Mouse (Mus musculus): ENCODE measurements around the gene Mrgpra3. TPM values are rescaled to one million over a fixed set of nuclear protein-coding genes. Genes with fewer than 3 reads are reported as not detected.

Mrgpra3 gene
- not detected in 2 replicates for polyA plus RNA-seq (2016; fragmentation: Nextera tagmentation; extraction: Ambion mirVana)

DNA sequence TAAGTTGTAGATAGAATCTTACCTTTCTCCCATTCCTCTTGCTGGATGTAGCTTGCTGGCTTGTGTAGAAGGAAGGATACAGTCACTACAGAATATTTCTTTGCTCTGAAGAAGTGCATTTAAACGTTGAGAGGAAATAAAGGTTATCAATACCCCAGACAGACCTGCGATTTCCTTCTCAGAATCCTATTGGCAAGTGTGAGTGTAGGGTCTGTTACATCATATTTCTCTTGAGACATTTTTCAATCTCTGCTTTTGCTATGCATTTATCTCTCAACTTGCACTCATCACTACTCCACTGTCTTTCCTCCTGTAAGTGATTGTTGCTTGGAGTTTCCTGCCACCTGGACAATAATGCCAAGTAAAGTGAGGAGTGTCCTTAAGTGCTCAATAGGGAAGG, at the start of gene Mrgpra3:
Gene Mrgpra3, minus strand, starts transcription at position 101 of the 400 bp plus-strand sequence.
- Histone ChIP-seq H3K9me3 (peaks cover 77% of the 10 kb centered on the region), H3K4me3 (no peak within 1 kb of the TSS), H3K4me1 (no peaks in the 10 kb centered on the region), H3K27ac (no peak within 1 kb of the TSS), H3K27me3 (ENCODE audit: poor library complexity, severe bottlenecking) (no peaks in the 10 kb centered on the region), H3K36me3 (replicated peaks) (no peaks in the 10 kb centered on the region)
- DNase-seq (ENCODE audit: extremely low spot score, low spot score): no peak
- WGBS: 67% methylated on average over 2 of the region's 2 CpGs

Other genes with a start within 250 kb of the Mrgpra3 start
- not detected in 2 replicates for gene Mrgpra1, start 247.1 kb downstream of the Mrgpra3 start, polyA plus RNA-seq (2016; fragmentation: Nextera tagmentation; extraction: Ambion mirVana)
- gene Mrgpra2a, start 149.2 kb downstream of the Mrgpra3 start, polyA plus RNA-seq (2016; fragmentation: Nextera tagmentation; extraction: Ambion mirVana): not detected in 2 replicates
- not detected in 2 replicates for gene Mrgpra2b, start 72.5 kb downstream of the Mrgpra3 start, polyA plus RNA-seq (2016; fragmentation: Nextera tagmentation; extraction: Ambion mirVana)